Mouse (Mus musculus): ENCODE results near the gene Olfr482. TPM values are rescaled to one million over a fixed set of nuclear protein-coding genes. Genes with fewer than 3 reads are reported as not detected.

Gene Olfr482
- total RNA-seq (2021) = 1 to 10 TPM in 1 of 2 experiments, under 1 TPM in 1; 0.62 to 1.0 TPM

GRCm38 (mm10) chr7:108097486-108097885 lies at the start of gene Olfr482:
Gene Olfr482, minus strand, starts transcription at chr7:108097586.
- DNase-seq = no peak
- intact Hi-C loops (cut with DNase I) = no loop called here

GRCm38 (mm10) chr7:108127349-108127748 lies 30.0 kb upstream of the Olfr482 start, which contains the start of gene Olfr484:
Gene Olfr484, minus strand, starts transcription at chr7:108127449.
- DNase-seq = no peak
- intact Hi-C loops (cut with DNase I) = no loop called here

- intact Hi-C loops (cut with DNase I) = loop anchor here (2.0 kb wide), 1 partner anchor 113 kb away; no protein-coding TSS in a partner anchor
- DNase-seq = no peak
Measured at GRCm38 (mm10) chr7:108121416-108121815, 24.0 kb upstream of the Olfr482 start.

GRCm38 (mm10) chr7:108120681-108121080 lies 23.3 kb upstream of the Olfr482 start:
- no peak for DNase-seq
- intact Hi-C loops (cut with DNase I) = loop anchor here (2.0 kb wide), 1 partner anchor 114 kb away; no protein-coding TSS in a partner anchor

GRCm38 (mm10) chr7:108100549-108100948 lies 3.2 kb upstream of the Olfr482 start, which contains the start of gene Olfr483:
Gene Olfr483, plus strand, starts transcription at chr7:108100849.
- intact Hi-C loops (cut with DNase I) = no loop called here
- no peak for DNase-seq

- intact Hi-C loops (cut with DNase I) = no loop called here
- no peak for DNase-seq
Measured at GRCm38 (mm10) chr7:108079555-108079954, 17.8 kb downstream of the Olfr482 start, which contains the start of gene Olfr481. Gene Olfr481, plus strand, starts transcription at chr7:108079855.

GRCm38 (mm10) chr7:108067246-108067645 lies 30.1 kb downstream of the Olfr482 start, which contains the start of gene Olfr480:
Gene Olfr480, minus strand, starts transcription at chr7:108067346.
- intact Hi-C loops (cut with DNase I) = no loop called here
- DNase-seq = no peak

- DNase-seq = no peak
- intact Hi-C loops (cut with DNase I) = no loop called here
Measured at GRCm38 (mm10) chr7:108050393-108050792, 47.0 kb downstream of the Olfr482 start, which contains the start of gene Olfr479. Gene Olfr479, plus strand, starts transcription at chr7:108050693.

Other genes with a start within 250 kb of the Olfr482 start
- gene Olfr472, start 199.7 kb downstream of the Olfr482 start, total RNA-seq (2021) = not detected
- not detected for gene Olfr473, start 167.1 kb downstream of the Olfr482 start, total RNA-seq (2021)
- not detected for gene Olfr474, start 142.9 kb downstream of the Olfr482 start, total RNA-seq (2021)
- gene Olfr476, start 132.8 kb downstream of the Olfr482 start, total RNA-seq (2021) = not detected
- not detected for gene Olfr477, start 110.9 kb downstream of the Olfr482 start, total RNA-seq (2021)
- not detected for gene Olfr478, start 63.6 kb downstream of the Olfr482 start, total RNA-seq (2021)
- not detected for gene Olfr479, start 46.9 kb downstream of the Olfr482 start, total RNA-seq (2021)
- not detected for gene Olfr480, start 30.2 kb downstream of the Olfr482 start, total RNA-seq (2021)
- not detected for gene Olfr481, start 17.7 kb downstream of the Olfr482 start, total RNA-seq (2021)
- gene Olfr483, start 3.3 kb upstream of the Olfr482 start, total RNA-seq (2021) = not detected
- not detected for gene Olfr484, start 29.9 kb upstream of the Olfr482 start, total RNA-seq (2021)
- not detected for gene Olfr485, start 62.3 kb upstream of the Olfr482 start, total RNA-seq (2021)
- gene Olfr486, start 75.2 kb upstream of the Olfr482 start, total RNA-seq (2021) = not detected
- gene Olfr487, start 117.0 kb upstream of the Olfr482 start, total RNA-seq (2021) = not detected
- not detected for gene Olfr488, start 160.8 kb upstream of the Olfr482 start, total RNA-seq (2021)
- gene Olfr490, start 191.3 kb upstream of the Olfr482 start, total RNA-seq (2021) = not detected
- not detected for gene Olfr491, start 215.9 kb upstream of the Olfr482 start, total RNA-seq (2021)
- not detected for gene Olfr492, start 226.1 kb upstream of the Olfr482 start, total RNA-seq (2021)
- not detected for gene Olfr493, start 249.4 kb upstream of the Olfr482 start, total RNA-seq (2021)

Data from heart, postnatal 36 days (tissue).